Mouse (Mus musculus) heart, embryonic 15.5 days (tissue): Measurements from ENCODE around the gene Gm10277. TPM values are rescaled to one million over a fixed set of nuclear protein-coding genes. Genes with fewer than 3 reads are reported as not detected.
A peak's percentile ranks its signal among the peaks of the same experiment; 100 is the strongest.

Experiments
- ATAC-seq: fragments of 200-750 bp; cut with Nextera tagmentation; replicated peaks from 2 replicates; pipeline ENCODE4 v1.8.0; 2017; ENCODE audit warnings: low read depth, moderate TSS enrichment; ENCODE audit not compliant: insufficient number of reproducible peaks, insufficient read depth, low FRiP score
- H3K27ac ChIP-seq: fragments of 300-500 bp; sonication (generic); 2 replicates; pipeline ENCODE4 v1.5.1; 2015; ENCODE audit warnings: mild to moderate bottlenecking, inconsistent platforms
- H3K27me3 ChIP-seq: fragments of 300-500 bp; sonication (generic); 2 replicates; pipeline ENCODE4 v1.6.1; 2015; ENCODE audit warnings: inconsistent platforms
- H3K36me3 ChIP-seq: fragments of 300-500 bp; sonication (generic); 2 replicates; pipeline ENCODE4 v1.6.1; 2015; ENCODE audit warnings: mild to moderate bottlenecking, inconsistent platforms
- H3K4me1 ChIP-seq: fragments of 300-500 bp; sonication (generic); replicated peaks from 2 replicates; pipeline ENCODE4 v1.6.1; 2015; ENCODE audit warnings: inconsistent platforms
- H3K4me2 ChIP-seq: fragments of 300-500 bp; sonication (generic); 2 replicates; pipeline ENCODE4 v1.6.1; 2015; ENCODE audit warnings: inconsistent platforms, mild to moderate bottlenecking, moderate library complexity
- H3K4me3 ChIP-seq: fragments of 300-500 bp; sonication (generic); 2 replicates; pipeline ENCODE4 v1.5.1; 2015; ENCODE audit warnings: mild to moderate bottlenecking, inconsistent platforms
- H3K9ac ChIP-seq: fragments of 300-500 bp; sonication (generic); 2 replicates; pipeline ENCODE4 v1.6.1; 2015; ENCODE audit warnings: mild to moderate bottlenecking, inconsistent platforms
- H3K9me3 ChIP-seq: fragments of 300-500 bp; sonication (generic); replicated peaks from 2 replicates; pipeline ENCODE4 v1.6.1; 2016; ENCODE audit warnings: inconsistent platforms
- WGBS: fragments of 180-500 bp; shearing (Covaris S2); methylation state at CpG from one replicate; pipeline ENCODE4 v1.1.7; 2015; ENCODE audit warnings: mixed read lengths; 5-methylcytosine and 5-hydroxymethylcytosine counted together
- polyA plus RNA-seq: library from polyadenylated mRNA; unstranded; fragments of >200 nt; fragmentation: Nextera tagmentation; extraction: Ambion mirVana; gene quantifications from 2 replicates; pipeline ENCODE4 v1.2.1, GENCODE M21; 2015

Gene Gm10277
- polyA plus RNA-seq, 1 experiment from 2014 or later: 0.93 TPM

DNA sequence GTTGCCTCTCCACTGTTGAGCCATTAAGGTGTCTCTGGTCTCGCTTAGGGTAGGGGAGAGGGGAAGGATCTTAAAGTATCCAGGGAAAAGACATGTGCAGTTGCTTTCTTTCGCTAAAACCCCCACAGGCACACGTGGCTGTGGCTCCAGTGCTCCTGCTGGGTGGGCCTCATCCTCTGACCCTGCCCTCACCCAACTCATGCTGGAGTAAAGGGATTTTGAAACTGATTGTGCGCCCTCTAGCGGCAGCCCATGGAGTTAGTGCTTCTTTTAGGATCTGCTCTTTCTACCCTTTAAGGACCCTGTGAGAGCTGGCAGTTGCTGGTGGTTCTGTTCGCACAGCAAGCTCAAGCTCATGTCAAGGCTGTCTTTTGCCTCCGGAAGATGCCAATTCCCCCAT, 35.2 kb upstream of the Gm10277 start:
- Histone ChIP-seq H3K27me3 (no peaks in the 10 kb centered on the region), H3K36me3 (peaks cover 93% of the 10 kb centered on the region), H3K27ac (no peak overlapping the region), H3K4me3 (no peak overlapping the region), H3K9ac (no peak overlapping the region), H3K4me1 (peaks cover 14% of the 10 kb centered on the region), H3K9me3 (no peaks in the 10 kb centered on the region), H3K4me2 (no peak overlapping the region)
- WGBS: 25% methylated on average over 7 of the region's 7 CpGs
- ATAC-seq: no peak

DNA sequence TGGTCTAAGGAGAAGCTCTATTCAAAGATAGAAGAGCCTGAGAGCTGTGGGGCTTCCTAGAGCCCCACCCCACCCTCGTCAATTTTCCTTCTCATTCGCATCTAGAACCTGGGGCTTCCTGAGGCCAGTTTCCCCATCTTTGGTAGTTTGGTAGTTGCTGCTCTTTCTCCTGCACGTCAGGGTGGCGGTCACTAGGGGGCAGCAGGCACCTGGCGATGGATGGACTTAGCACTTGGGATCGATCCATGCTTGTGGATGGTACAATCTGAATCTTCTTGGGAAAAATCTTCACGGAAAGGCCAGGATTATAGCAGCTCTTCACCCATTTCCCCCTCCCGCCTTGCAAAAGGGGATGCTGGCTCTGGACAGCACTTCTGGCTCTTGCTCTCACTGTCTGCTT, 34.1 kb upstream of the Gm10277 start:
- Histone ChIP-seq H3K9ac (no peak overlapping the region), H3K36me3 (peaks cover 96% of the 10 kb centered on the region)
- WGBS: 29% methylated on average over 8 of the region's 8 CpGs

DNA sequence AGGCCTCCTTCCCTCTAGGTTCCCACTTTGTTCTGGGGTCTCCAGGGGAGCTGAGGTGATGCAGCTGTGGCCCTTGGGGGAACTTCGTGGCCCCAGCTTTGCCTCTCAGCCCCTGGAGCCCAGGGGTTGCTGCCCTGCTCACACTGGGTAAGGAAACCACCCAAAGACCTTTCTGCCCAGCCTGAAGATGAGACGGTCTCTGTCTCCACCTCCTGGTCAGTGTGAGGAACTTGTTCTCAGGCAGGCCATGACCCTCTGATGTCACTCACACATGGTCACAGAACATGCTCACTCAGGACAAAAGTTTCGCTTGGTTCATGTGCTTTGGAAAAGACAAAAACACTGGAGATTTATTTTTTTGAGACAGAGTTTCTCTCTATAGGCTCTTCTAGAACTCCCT, 28.5 kb upstream of the Gm10277 start:
- Histone ChIP-seq H3K9me3 (no peaks in the 10 kb centered on the region), H3K4me3 (no peak overlapping the region), H3K9ac (no peak overlapping the region), H3K4me1 (peaks cover 35% of the 10 kb centered on the region), H3K27ac (no peak overlapping the region), H3K27me3 (no peaks in the 10 kb centered on the region), H3K36me3 (peaks cover 61% of the 10 kb centered on the region), H3K4me2 (no peak overlapping the region)
- WGBS: 26% methylated on average over 3 of the region's 3 CpGs
- peak; percentile 63; the same call in 1 of the 2 replicates for ATAC-seq

More for the DNA sequence above, 34.1 kb upstream of the Gm10277 start:
- no peaks in the 10 kb centered on the region for H3K9me3 ChIP-seq
- H3K4me3 ChIP-seq: no peak overlapping the region
- ATAC-seq: no peak
- H3K27ac ChIP-seq: no peak overlapping the region
- no peak overlapping the region for H3K4me2 ChIP-seq
- no peaks in the 10 kb centered on the region for H3K27me3 ChIP-seq
- peaks cover 18% of the 10 kb centered on the region for H3K4me1 ChIP-seq

DNA sequence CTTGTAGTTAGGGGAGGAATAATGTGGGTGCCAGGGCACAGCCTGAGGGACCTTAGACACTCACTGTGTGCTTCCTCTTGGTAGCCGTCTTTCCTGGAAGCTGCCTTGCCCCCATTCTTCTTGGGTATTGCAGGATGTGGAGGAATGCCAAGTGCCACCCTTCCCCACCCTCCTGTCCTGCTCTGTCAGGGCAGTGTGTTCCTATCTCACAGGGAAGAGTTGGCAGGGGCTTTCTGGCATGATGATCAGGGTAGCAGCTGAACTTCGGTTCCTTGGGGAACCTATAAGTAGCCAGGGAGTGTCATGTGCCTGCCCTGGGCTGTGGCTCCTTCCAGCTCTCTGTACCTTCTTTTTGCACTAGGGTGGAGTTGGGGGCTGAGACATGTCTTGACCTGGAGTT, 26.4 kb upstream of the Gm10277 start:
- no peak overlapping the region for H3K4me3 ChIP-seq
- H3K4me1 ChIP-seq: peaks cover 54% of the 10 kb centered on the region
- no peak overlapping the region for H3K4me2 ChIP-seq
- H3K27ac ChIP-seq: no peak overlapping the region
- ATAC-seq: no peak
- no peak overlapping the region for H3K9ac ChIP-seq
- H3K27me3 ChIP-seq: no peaks in the 10 kb centered on the region
- peaks cover 41% of the 10 kb centered on the region for H3K36me3 ChIP-seq
- 42% methylated on average over 2 of the region's 2 CpGs for WGBS
- H3K9me3 ChIP-seq: no peaks in the 10 kb centered on the region

DNA sequence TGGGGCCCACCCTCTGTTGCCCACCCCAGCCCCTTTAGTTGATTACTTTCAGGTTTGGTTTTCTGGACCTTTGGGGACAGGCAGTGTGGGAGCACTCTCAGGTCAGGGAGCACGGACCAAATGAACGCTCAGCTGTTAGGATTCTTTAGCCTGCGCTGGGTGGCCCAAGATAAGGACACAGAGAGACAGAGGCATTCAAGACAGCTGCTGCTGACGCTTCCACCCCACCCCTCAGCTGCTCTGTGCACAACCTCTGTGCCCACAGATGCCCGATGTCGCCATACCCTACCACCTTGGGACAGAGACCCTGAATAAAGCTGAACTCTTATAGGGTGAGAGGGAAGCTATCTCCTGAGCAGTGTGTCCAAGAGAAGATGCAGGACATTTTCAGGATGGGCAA, 22.5 kb upstream of the Gm10277 start:
- Histone ChIP-seq H3K9ac (no peak overlapping the region), H3K36me3 (peaks cover 13% of the 10 kb centered on the region), H3K4me2 (no peak overlapping the region), H3K4me3 (no peak overlapping the region), H3K4me1 (peaks cover 79% of the 10 kb centered on the region), H3K27me3 (no peaks in the 10 kb centered on the region), H3K9me3 (no peaks in the 10 kb centered on the region), H3K27ac (no peak overlapping the region)
- no peak for ATAC-seq
- 55% methylated on average over 6 of the region's 6 CpGs for WGBS

DNA sequence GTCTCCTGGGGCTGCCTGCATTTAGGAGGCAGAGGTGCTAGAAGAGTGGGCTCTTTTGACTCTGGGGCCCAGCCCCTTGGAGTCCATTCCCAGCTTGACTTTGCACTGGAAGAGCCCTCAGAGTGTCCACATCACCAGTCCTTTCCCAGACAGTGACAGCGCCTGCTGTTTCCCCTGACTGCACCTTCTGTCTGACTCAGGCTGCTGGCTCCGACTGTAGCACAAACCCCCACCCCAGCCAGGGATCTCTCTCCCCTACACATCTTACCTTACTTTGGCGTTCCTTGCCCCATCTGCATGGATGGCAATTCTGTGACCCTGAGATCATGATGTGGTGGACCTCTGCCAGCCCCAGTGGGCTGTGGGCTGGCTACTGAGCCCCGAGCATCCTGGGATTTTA, 21.7 kb upstream of the Gm10277 start:
- Histone ChIP-seq H3K9me3 (no peaks in the 10 kb centered on the region), H3K9ac (no peak overlapping the region), H3K4me3 (no peak overlapping the region), H3K27me3 (no peaks in the 10 kb centered on the region), H3K36me3 (peaks cover 8% of the 10 kb centered on the region), H3K27ac (0 out of 2 replicates have a peak overlapping the region, but pooled peaks have one; percentile 12), H3K4me2 (no peak overlapping the region), H3K4me1 (peaks cover 81% of the 10 kb centered on the region)
- 66% methylated on average over 4 of the region's 4 CpGs for WGBS
- ATAC-seq: no peak

DNA sequence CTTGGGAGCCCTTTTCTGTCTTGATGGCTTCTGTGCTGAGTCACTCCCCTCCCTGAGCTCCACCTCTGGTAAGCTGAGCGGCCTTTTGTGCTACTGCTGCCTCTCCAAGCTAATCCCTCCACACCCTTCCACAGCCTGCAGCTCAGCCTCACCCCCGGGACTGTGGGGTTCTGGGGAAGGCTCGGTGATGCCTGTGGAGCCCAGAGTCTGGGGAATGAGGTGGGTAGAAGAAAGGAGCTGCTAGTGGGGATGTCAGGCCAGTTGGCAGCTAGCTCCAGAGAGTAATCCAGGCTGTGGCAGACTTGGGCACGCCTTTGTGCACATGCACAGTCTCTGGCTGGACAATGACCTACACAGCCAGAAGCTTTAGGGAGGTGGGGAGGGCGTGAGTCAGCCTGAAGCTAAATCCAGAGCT, 20.5 kb upstream of the Gm10277 start:
- H3K9me3 ChIP-seq: no peaks in the 10 kb centered on the region
- peaks cover 8% of the 10 kb centered on the region for H3K36me3 ChIP-seq
- 38% methylated on average over 5 of the region's 5 CpGs for WGBS
- peak; percentile 34; the same call in 1 of the 2 replicates for ATAC-seq
- no peak overlapping the region for H3K4me3 ChIP-seq
- H3K4me2 ChIP-seq: peak overlapping the region; percentile 37; the same call in 1 of the 2 replicates
- H3K27me3 ChIP-seq: no peaks in the 10 kb centered on the region
- peak overlapping the region; percentile 36; the same call in 1 of the 2 replicates for H3K9ac ChIP-seq
- peaks cover 83% of the 10 kb centered on the region for H3K4me1 ChIP-seq
- peak overlapping the region; percentile 69 for H3K27ac ChIP-seq

DNA sequence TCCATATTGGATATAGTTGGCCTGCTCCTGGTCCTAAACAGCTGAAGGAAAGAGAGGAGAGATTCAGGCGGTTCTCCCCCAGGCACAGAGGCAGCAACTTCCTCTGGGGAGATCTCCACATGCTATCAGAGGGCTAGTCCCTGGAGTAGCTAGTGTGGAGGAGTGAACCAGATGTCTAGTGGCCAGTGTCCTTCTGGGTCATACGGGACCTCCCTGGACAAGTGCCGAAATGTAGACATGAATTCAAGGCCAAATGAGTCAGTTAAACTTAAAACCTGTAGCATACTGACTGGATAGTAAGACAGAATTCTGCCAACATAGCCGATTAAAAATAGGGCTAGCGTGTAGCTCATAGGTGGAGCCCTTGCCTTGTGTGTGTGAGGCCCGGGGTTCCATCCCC, 19.3 kb upstream of the Gm10277 start:
- peak overlapping the region; percentile 22; the same call in 1 of the 2 replicates for H3K9ac ChIP-seq
- 61% methylated on average over 6 of the region's 6 CpGs for WGBS
- peaks cover 87% of the 10 kb centered on the region for H3K4me1 ChIP-seq
- H3K9me3 ChIP-seq: no peaks in the 10 kb centered on the region
- H3K36me3 ChIP-seq: no peaks in the 10 kb centered on the region; the same call in 1 of the 2 replicates
- ATAC-seq: no peak
- H3K27me3 ChIP-seq: no peaks in the 10 kb centered on the region
- 0 out of 2 replicates have a peak overlapping the region, but pooled peaks have one; percentile 29 for H3K4me2 ChIP-seq
- H3K27ac ChIP-seq: peak overlapping the region; percentile 59
- H3K4me3 ChIP-seq: no peak overlapping the region

DNA sequence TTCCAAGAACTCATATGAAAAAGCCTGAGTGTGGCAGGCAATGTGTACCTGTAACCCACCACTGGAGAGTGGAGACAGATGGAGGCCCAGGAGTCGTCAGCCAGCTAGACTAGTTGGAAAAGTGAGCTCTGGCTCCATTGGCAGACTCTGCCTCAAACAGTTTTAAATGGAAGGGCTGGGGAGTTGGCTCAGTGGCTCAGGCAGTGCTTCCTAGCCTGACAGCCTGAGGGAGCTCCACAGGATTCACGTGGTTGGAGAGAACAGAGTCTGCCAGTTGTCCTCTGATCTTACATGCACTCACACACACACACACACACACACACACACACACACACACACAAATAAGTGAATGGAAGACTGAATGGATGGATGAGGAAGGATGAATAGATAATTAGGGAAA, 18.7 kb upstream of the Gm10277 start:
- H3K36me3 ChIP-seq: no peaks in the 10 kb centered on the region; the same call in 1 of the 2 replicates
- peak overlapping the region; percentile 59; the same call in 1 of the 2 replicates for H3K27ac ChIP-seq
- no peak for ATAC-seq
- WGBS: 25% methylated on average over 2 of the region's 2 CpGs
- no peak overlapping the region; the same call in 1 of the 2 replicates for H3K9ac ChIP-seq
- H3K4me3 ChIP-seq: no peak overlapping the region
- peaks cover 92% of the 10 kb centered on the region for H3K4me1 ChIP-seq
- H3K9me3 ChIP-seq: no peaks in the 10 kb centered on the region
- H3K27me3 ChIP-seq: no peaks in the 10 kb centered on the region
- 0 out of 2 replicates have a peak overlapping the region, but pooled peaks have one; percentile 29 for H3K4me2 ChIP-seq

DNA sequence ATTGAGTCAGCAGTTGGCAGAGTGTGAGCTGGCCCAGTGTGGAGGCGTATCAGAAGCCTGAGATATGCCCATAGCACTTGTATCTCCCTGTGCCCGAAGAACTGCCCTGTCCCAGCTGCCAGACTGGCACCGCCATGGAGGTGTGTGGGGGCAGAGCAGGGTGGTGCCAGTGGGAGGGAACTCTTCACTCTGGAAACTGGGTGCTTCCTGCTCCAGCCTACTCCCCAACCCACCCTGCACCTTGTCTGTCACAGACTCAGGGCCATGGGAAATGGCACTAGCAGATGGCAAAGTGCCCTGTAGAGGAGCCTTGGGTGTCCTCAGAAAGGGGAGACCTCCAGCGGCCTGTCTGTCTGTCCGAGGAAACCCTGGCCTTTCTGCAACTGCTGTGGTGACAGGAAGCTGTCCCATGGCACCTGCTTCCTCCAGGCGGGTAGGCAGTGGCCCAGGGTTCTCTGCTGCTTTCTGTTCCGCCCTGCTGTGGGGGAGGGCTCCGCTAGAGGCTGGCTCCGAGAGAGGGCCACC, 14.9 kb upstream of the Gm10277 start:
- H3K9me3 ChIP-seq: no peaks in the 10 kb centered on the region
- peaks cover 74% of the 10 kb centered on the region for H3K4me1 ChIP-seq
- WGBS: 27% methylated on average over 9 of the region's 9 CpGs

DNA sequence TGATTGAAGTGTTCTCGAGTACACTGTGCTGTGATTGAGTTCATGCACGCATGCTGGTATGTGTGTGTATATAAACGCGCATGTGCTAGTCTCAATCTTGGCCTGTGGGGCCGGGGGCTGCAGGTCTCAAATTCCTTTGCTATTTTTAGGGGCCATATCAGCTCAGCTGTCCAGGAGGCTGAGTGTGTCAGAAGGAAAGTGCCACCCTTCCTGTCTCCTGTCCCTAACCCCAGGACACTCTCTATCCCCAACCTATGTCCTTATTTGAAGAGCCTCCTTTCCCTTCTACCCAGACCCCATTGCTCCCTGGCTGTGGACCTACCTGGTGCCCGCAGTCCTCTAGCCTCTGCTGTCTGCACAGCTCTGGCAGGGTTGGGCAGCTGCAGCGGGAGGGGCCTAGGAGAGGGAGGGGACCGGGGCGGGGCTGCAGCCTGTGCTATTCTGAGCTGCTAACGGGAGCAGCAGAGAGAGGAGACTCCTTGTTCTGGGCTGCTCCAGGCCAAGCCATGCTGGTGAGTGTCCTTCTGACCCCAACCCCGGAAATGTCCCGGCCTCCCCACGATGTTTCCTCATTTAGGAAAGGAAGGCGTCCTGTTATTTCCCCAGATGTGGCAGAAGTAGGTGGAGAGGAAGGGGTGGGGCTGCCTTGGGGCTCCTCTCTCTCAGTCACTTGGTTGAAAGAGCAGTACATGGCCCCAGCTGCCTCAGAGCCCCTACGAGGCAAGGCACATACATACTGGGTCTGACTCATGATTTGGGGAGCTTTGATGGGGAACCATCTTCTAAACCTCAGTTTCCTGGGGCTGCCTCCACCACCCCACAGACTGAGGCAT, 13.5 kb upstream of the Gm10277 start:
- Histone ChIP-seq H3K9me3 (no peaks in the 10 kb centered on the region), H3K4me1 (peaks cover 61% of the 10 kb centered on the region), H3K4me2 (peak overlapping the region; percentile 81), H3K27me3 (no peaks in the 10 kb centered on the region), H3K9ac (peak overlapping the region; percentile 68), H3K4me3 (peak overlapping the region; percentile 56), H3K27ac (peak overlapping the region; percentile 99), H3K36me3 (no peaks in the 10 kb centered on the region)
- 2% methylated on average over 15 of the region's 15 CpGs for WGBS
- ATAC-seq: peak; percentile 92

More for the DNA sequence above, 14.9 kb upstream of the Gm10277 start:
- no peak for ATAC-seq
- no peaks in the 10 kb centered on the region for H3K27me3 ChIP-seq
- H3K9ac ChIP-seq: peak overlapping the region; percentile 68
- H3K27ac ChIP-seq: peak overlapping the region; percentile 99
- H3K4me2 ChIP-seq: peak overlapping the region; percentile 81
- H3K4me3 ChIP-seq: peak overlapping the region; percentile 56
- no peaks in the 10 kb centered on the region for H3K36me3 ChIP-seq
